Mouse (Mus musculus) testis, adult 2 months (tissue): ENCODE measurements at regions not wholly inside any gene's neighbourhood (a gene's known extent, or its start where the extent isn't known, plus 50 kb on each side); places are given as distances from the start of the nearest gene placed in this dataset.

ENCODE experiments used
- CTCF ChIP-seq: fragments of 200-500 bp; IDR thresholded peaks from 2 replicates; pipeline ENCODE4 v1.5.1; 2012; ENCODE audit warnings: low read depth, mild to moderate bottlenecking, inconsistent platforms, low read length, moderate library complexity; ENCODE audit not compliant: control insufficient read depth, insufficient read depth, insufficient replicate concordance
- POLR2A ChIP-seq: fragments of 200-500 bp; IDR thresholded peaks from 2 replicates; pipeline ENCODE4 v1.6.1; 2012; ENCODE audit warnings: low read depth, mild to moderate bottlenecking, inconsistent platforms, low read length, moderate library complexity; ENCODE audit not compliant: control insufficient read depth

GRCm38 (mm10) chr19:54971440-54972211 is 155.4 kb downstream of the Gpam start:
- no peak for TF ChIP-seq POLR2A
- TF ChIP-seq CTCF, result no peak
